Mouse (Mus musculus) bone marrow, adult 2 months (tissue): ENCODE data around the gene Ercc4. TPM values are rescaled to one million over a fixed set of nuclear protein-coding genes. Genes with fewer than 3 reads are reported as not detected.

ENCODE experiments used
- H3K27ac ChIP-seq: fragments of 200-500 bp; 2 replicates; pipeline ENCODE4 v1.5.1; 2012; ENCODE audit warnings: low read depth, mild to moderate bottlenecking, control low read depth, inconsistent platforms, low read length; ENCODE audit not compliant: control insufficient read depth, poor library complexity, insufficient read depth
- H3K4me1 ChIP-seq: fragments of 200-500 bp; 2 replicates; pipeline ENCODE4 v1.6.1; 2011; ENCODE audit warnings: low read length; ENCODE audit not compliant: control insufficient read depth, insufficient read depth
- H3K4me3 ChIP-seq: fragments of 200-500 bp; replicated peaks from 2 replicates; pipeline ENCODE3; 2011; ENCODE audit warnings: mild to moderate bottlenecking, low read depth, low read length, control low read depth; ENCODE audit not compliant: control insufficient read depth
- CTCF ChIP-seq: fragments of 200-500 bp; IDR thresholded peaks from 2 replicates; pipeline ENCODE4 v1.5.1; 2011; ENCODE audit warnings: low read length, control low read depth; ENCODE audit not compliant: control insufficient read depth, insufficient read depth
- POLR2A ChIP-seq: fragments of 200-500 bp; IDR thresholded peaks from 2 replicates; pipeline ENCODE4 v1.6.1; 2011; ENCODE audit warnings: low read depth, mild to moderate bottlenecking, control low read depth, low read length, borderline replicate concordance; ENCODE audit not compliant: control insufficient read depth
- WGBS: fragments of 180-500 bp; shearing (Covaris S2); methylation state at CpG from one replicate; pipeline ENCODE4 v1.1.7; 2018; 5-methylcytosine and 5-hydroxymethylcytosine counted together
- polyA plus RNA-seq: library from polyadenylated mRNA; stranded (reverse); fragments of >200 nt; gene quantifications from 2 replicates; pipeline ENCODE4 v1.2.4, GENCODE M21; 2011; ENCODE audit warnings: low replicate concordance; ENCODE audit not compliant: missing spikeins, insufficient read depth, insufficient read length

The Ercc4 gene
- polyA plus RNA-seq, 1 experiment = 12.1 TPM

- H3K4me3 ChIP-seq = no peak overlapping the region
- TF ChIP-seq CTCF = peak; percentile 25; the same call in 1 of the 2 replicates
- no peak for TF ChIP-seq POLR2A
- H3K27ac ChIP-seq = no peak overlapping the region
- no peaks in the 10 kb centered on the region for H3K4me1 ChIP-seq
- 62% methylated on average over 9 of the region's 9 CpGs for WGBS
Measured at GRCm38 (mm10) chr16:13117299-13117966, 7.9 kb downstream of the Ercc4 start.

GRCm38 (mm10) chr16:13117967-13118430 lies 8.5 kb downstream of the Ercc4 start:
- WGBS = 85% methylated on average over 7 of the region's 7 CpGs
- no peak overlapping the region for H3K27ac ChIP-seq
- TF ChIP-seq CTCF (no peak), POLR2A (no peak)
- no peaks in the 10 kb centered on the region for H3K4me1 ChIP-seq
- no peak overlapping the region for H3K4me3 ChIP-seq

DNA sequence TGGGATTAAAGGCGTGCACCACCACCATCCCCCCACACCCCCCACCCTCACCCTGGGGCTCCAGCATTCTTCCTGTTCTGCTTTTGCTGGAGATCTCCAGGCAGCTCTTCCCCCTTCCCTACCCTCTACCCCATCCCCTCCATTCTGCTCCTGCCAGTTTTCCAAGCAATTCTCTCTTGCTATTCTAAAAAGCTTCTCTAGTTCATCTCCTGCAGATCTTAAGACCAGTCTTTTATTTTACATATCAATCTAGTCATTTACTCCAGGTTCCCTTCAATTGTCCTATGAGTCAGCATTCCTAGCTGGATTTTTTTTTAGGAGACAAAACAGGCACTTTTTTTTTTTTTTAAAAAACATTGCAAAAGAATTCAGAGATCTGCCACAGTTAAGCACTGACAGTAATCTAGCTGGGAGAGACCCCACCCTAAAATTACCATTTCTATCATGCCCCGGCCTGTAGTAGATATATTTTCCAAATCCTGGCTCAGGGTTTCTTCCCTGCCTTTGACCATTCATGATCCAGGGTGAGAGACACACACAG lies 9.3 kb downstream of the Ercc4 start:
- H3K4me3 ChIP-seq = no peak overlapping the region
- WGBS = 65% methylated on average over 2 of the region's 2 CpGs

GRCm38 (mm10) chr16:13119641-13120350 lies 10.3 kb downstream of the Ercc4 start:
- no peak overlapping the region for H3K4me3 ChIP-seq
- no peaks in the 10 kb centered on the region for H3K4me1 ChIP-seq
- 75% methylated on average over 3 of the region's 3 CpGs for WGBS
- no peak overlapping the region for H3K27ac ChIP-seq
- TF ChIP-seq CTCF (no peak), POLR2A (no peak)

More for the DNA sequence above, 9.3 kb downstream of the Ercc4 start:
- no peak overlapping the region for H3K27ac ChIP-seq
- no peak for TF ChIP-seq CTCF
- no peak for TF ChIP-seq POLR2A
- H3K4me1 ChIP-seq = no peaks in the 10 kb centered on the region

GRCm38 (mm10) chr16:13125357-13125756 lies 15.9 kb downstream of the Ercc4 start:
- Histone ChIP-seq H3K4me3 (no peak overlapping the region), H3K4me1 (no peaks in the 10 kb centered on the region), H3K27ac (no peak overlapping the region)
- WGBS = 89% methylated on average over 8 of the region's 8 CpGs
- TF ChIP-seq POLR2A (no peak), CTCF (no peak)

DNA sequence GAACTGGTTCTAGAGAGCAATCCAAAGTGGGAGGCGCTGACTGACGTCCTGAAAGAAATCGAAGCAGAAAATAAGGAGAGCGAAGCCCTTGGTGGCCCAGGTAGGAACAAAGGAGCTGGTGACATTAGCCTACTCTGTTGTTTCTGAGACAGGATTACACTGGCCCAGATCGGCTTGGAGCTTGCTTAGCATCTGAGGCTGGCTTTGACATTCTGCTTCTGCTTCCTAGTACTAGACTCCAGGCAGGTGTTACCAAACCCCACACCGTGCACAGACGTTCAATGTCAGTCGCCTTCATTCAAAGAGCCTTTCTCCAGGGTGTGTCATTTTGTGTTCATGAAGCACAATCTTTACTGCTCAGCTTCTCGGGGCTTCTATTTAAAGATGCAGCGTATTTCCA lies 18.1 kb downstream of the Ercc4 start:
- no peak for TF ChIP-seq CTCF
- H3K4me1 ChIP-seq = no peaks in the 10 kb centered on the region
- no peak overlapping the region for H3K4me3 ChIP-seq
- 92% methylated on average over 10 of the region's 10 CpGs for WGBS
- no peak overlapping the region for H3K27ac ChIP-seq

GRCm38 (mm10) chr16:13130412-13130811 lies 20.9 kb downstream of the Ercc4 start:
- 81% methylated on average over 14 of the region's 14 CpGs for WGBS
- peak; percentile 63 for TF ChIP-seq CTCF
- no peak for TF ChIP-seq POLR2A

DNA sequence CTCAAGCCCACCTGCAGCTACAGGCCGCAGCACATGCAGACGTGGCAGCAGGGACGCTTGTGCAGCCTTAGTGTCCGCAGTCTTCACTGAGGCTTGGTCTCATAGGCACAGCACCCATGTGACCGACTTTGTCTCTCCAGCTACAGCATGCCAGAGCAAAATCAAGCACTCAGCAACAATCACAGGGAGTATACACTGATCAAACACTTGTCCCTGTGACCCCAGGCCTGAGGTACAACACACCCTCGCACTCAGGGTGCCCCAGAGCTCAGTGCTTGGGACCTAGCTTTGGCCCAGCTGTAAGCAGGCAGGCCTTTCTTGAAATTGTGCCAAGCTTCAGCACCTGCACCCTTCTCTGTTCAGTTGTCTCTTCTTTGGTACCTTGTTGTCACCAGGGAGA lies 31.7 kb downstream of the Ercc4 start:
- H3K4me3 ChIP-seq = no peak overlapping the region
- WGBS = 91% methylated on average over 6 of the region's 6 CpGs
- no peak for TF ChIP-seq POLR2A
- no peak for TF ChIP-seq CTCF
- no peaks in the 10 kb centered on the region for H3K4me1 ChIP-seq
- no peak overlapping the region for H3K27ac ChIP-seq

More at GRCm38 (mm10) chr16:13130412-13130811, 20.9 kb downstream of the Ercc4 start:
- H3K4me3 ChIP-seq = no peak overlapping the region
- H3K4me1 ChIP-seq = no peaks in the 10 kb centered on the region
- H3K27ac ChIP-seq = no peak overlapping the region

DNA sequence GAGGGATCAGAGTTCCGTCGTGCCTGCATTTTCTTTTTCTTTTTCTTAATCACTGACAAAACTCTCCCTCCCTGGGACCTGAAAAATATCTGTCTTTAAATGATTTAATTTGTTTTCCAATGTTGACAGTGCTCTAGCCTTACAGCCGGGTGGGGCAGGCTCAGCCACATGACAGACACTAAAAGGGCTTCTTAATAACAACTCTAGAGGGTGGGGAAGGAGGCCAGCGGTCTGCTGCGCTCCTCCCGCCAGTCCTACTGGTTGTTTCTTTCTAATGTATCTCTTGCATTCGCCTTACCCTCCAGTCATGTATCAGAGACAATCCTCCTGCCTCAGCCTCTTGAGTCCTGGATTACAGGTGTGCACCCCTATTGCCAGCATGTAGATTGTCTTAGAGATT lies 34.4 kb downstream of the Ercc4 start:
- TF ChIP-seq POLR2A (no peak), CTCF (no peak)
- Histone ChIP-seq H3K4me3 (no peak overlapping the region), H3K27ac (no peak overlapping the region), H3K4me1 (no peaks in the 10 kb centered on the region)
- WGBS = 87% methylated on average over 7 of the region's 7 CpGs
